ENCODE assay signal across 12 mouse cellular contexts in the genomic region with DNA sequence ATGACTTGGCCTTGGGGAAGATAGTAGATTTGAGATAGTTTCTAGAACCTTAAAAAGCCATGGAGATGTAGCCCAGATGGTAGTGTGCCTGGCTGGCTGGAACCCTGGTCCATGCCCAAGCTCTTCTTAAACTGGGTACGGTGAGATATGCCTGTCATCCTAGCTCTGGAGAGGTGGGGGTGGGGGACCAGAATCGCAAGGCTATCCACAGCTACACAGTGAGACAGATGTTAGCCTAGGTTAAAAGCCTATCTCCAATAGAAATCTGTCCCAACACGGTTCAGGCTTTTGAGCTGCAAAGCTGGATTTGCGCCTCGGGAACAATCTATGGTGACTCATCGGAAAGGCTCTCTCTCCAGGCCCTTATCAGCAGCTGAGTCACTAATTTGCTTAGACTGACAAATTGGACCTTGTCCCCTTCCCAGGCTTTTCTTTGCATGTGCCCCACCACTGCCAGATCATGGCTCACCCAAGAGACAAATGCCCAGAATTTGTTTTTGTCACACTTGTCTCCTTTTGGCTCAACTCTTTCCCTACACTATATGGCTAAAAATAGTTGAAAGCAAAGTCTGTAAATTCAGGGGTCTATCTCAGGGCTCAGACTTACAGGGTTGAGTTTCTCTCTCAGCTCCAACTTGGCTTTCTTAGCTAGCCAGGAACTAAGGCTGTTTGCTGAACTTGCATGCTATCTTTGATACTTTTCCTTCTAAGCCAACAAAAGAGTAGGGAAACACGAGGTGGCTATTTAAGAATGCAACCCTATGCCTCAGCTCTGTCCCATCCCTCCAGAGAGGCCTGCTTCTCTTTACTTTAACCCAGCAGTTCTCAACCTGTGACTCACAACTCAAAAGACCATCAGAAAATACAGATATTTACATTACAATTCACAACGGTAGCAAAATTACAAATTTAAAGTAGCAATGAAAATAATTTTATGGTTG. TPM values are rescaled to one million over a fixed set of nuclear protein-coding genes. Genes with fewer than 3 reads are reported as not detected.
DNase-seq lines count a peak whose midpoint lies in the region; ATAC-seq and TF ChIP-seq lines count a peak whose summit lies in the region.
"Had no signal": no experiment of that assay in that cellular context is flagged by ENCODE, and none has a peak within 500 bp of the region (broad histone marks: within the 10 kb centered on the region; RNA-seq: fewer than 3 reads in every experiment).

No protein-coding gene starts in this region.

- no peak for DNase-seq in kidney, postnatal 10 days
- peak; percentile 77 for DNase-seq in brain, adult 2 months (ENCODE audit: low read depth, low spot score)
- DNase-seq in midbrain, postnatal 0 days (ENCODE audit: low spot score), result no peak
- no peak for DNase-seq in neural tube, embryonic 10.5 days (ENCODE audit: extremely low spot score, low spot score)
- DNase-seq in thymus, adult 18-20 months, result no peak
- DNase-seq: kidney, adult 11 months had no signal

- no peak overlapping the region for H3K4me3 ChIP-seq in kidney, embryonic 16.5 days (ENCODE audit: low read length)
- no peak overlapping the region for H3K4me3 ChIP-seq in intestine, embryonic 15.5 days (replicated peaks)
- no peak overlapping the region for H3K4me3 ChIP-seq in small intestine, adult 2 months (ENCODE audit: low read depth, low read length)
- H3K4me3 ChIP-seq in midbrain, postnatal 0 days (ENCODE audit: low read depth, low read length), result no peak overlapping the region
- H3K4me3 ChIP-seq: embryonic facial prominence, embryonic 13.5 days; megakaryocyte, embryonic 14.5 days had no signal

- H3K9ac ChIP-seq in kidney, embryonic 16.5 days (replicated peaks; ENCODE audit: low read length), result no peak overlapping the region
- no peak overlapping the region for H3K9ac ChIP-seq in intestine, embryonic 15.5 days
- no peak overlapping the region for H3K9ac ChIP-seq in midbrain, postnatal 0 days (replicated peaks; ENCODE audit: low read length, poor library complexity, severe bottlenecking)
- H3K9ac ChIP-seq: embryonic facial prominence, embryonic 13.5 days had no signal

- no peaks in the 10 kb centered on the region for H3K27me3 ChIP-seq in kidney, embryonic 16.5 days (ENCODE audit: insufficient read depth, low read length)
- no peaks in the 10 kb centered on the region for H3K27me3 ChIP-seq in intestine, embryonic 15.5 days (replicated peaks)
- no peaks in the 10 kb centered on the region for H3K27me3 ChIP-seq in small intestine, adult 2 months (ENCODE audit: control insufficient read depth, insufficient read depth, low read length)
- no peaks in the 10 kb centered on the region for H3K27me3 ChIP-seq in midbrain, postnatal 0 days (ENCODE audit: insufficient read depth, low read length)
- H3K27me3 ChIP-seq: embryonic facial prominence, embryonic 13.5 days had no signal

- 0 out of 2 replicates have a peak, but pooled peaks have one; percentile 32 for ATAC-seq in kidney, embryonic 16.5 days (ENCODE audit: low FRiP score, low TSS enrichment)
- ATAC-seq in intestine, embryonic 15.5 days, result peak; percentile 95
- no peak for ATAC-seq in midbrain, postnatal 0 days (ENCODE audit: low FRiP score)
- ATAC-seq: CD4-positive, CD25-positive, alpha-beta regulatory T cell, adult 4 months had no signal

- TF ChIP-seq POLR2A in small intestine, adult 2 months (IDR thresholded peaks at IDR 0.05; ENCODE audit: low read depth, low read length), result no peak

- no peaks in the 10 kb centered on the region for H3K9me3 ChIP-seq in kidney, embryonic 16.5 days (ENCODE audit: low read length)
- no peaks in the 10 kb centered on the region for H3K9me3 ChIP-seq in intestine, embryonic 15.5 days
- no peaks in the 10 kb centered on the region for H3K9me3 ChIP-seq in midbrain, postnatal 0 days (ENCODE audit: low read length)
- H3K9me3 ChIP-seq: embryonic facial prominence, embryonic 13.5 days had no signal

- 65% methylated on average over 8 of the region's 8 CpGs for WGBS in kidney, embryonic 16.5 days
- 44% methylated on average over 8 of the region's 8 CpGs for WGBS in intestine, embryonic 15.5 days
- WGBS in small intestine, adult 2 months, result 19% methylated on average over 8 of the region's 8 CpGs
- WGBS in midbrain, postnatal 0 days, result 76% methylated on average over 8 of the region's 8 CpGs

- H3K4me2 ChIP-seq in kidney, embryonic 16.5 days (replicated peaks; ENCODE audit: low read depth, low read length), result no peak overlapping the region
- no peak overlapping the region for H3K4me2 ChIP-seq in intestine, embryonic 15.5 days (replicated peaks)
- no peak overlapping the region for H3K4me2 ChIP-seq in midbrain, postnatal 0 days (ENCODE audit: low read depth, low read length, poor library complexity, severe bottlenecking)
- H3K4me2 ChIP-seq: embryonic facial prominence, embryonic 13.5 days had no signal

- 0 out of 2 replicates have a peak, but pooled peaks cover 4% of the 10 kb centered on the region for H3K4me1 ChIP-seq in kidney, embryonic 16.5 days (ENCODE audit: insufficient read depth, low read length)
- H3K4me1 ChIP-seq in intestine, embryonic 15.5 days (replicated peaks), result 0 out of 2 replicates have a peak, but pooled peaks cover 4% of the 10 kb centered on the region
- H3K4me1 ChIP-seq in small intestine, adult 2 months (ENCODE audit: control insufficient read depth, insufficient read depth, insufficient read length, low read length), result peaks cover 6% of the 10 kb centered on the region; the same call in 1 of the 2 replicates
- no peaks in the 10 kb centered on the region for H3K4me1 ChIP-seq in midbrain, postnatal 0 days (ENCODE audit: insufficient read depth, low read length)

- no peaks in the 10 kb centered on the region for H3K36me3 ChIP-seq in kidney, embryonic 16.5 days (ENCODE audit: insufficient read depth, low read length)
- H3K36me3 ChIP-seq in intestine, embryonic 15.5 days, result no peaks in the 10 kb centered on the region
- H3K36me3 ChIP-seq in small intestine, adult 2 months (ENCODE audit: control insufficient read depth, insufficient read depth, low read length), result no peaks in the 10 kb centered on the region
- no peaks in the 10 kb centered on the region for H3K36me3 ChIP-seq in midbrain, postnatal 0 days (ENCODE audit: insufficient read depth, low read length)
- H3K36me3 ChIP-seq: embryonic facial prominence, embryonic 13.5 days had no signal

- TF ChIP-seq CTCF in small intestine, adult 2 months (IDR thresholded peaks at IDR 0.05; ENCODE audit: extremely low read depth, insufficient read length, insufficient replicate concordance, low read depth, low read length), result no peak
- TF ChIP-seq CTCF in midbrain, postnatal 0 days (IDR thresholded peaks at IDR 0.05), result no peak

- no peak overlapping the region; the same call in 1 of the 2 replicates for H3K27ac ChIP-seq in kidney, embryonic 16.5 days (ENCODE audit: low read length)
- peak overlapping the region; percentile 41 for H3K27ac ChIP-seq in intestine, embryonic 15.5 days
- H3K27ac ChIP-seq in small intestine, adult 2 months (ENCODE audit: insufficient read depth, low read depth, low read length), result peak overlapping the region; percentile 66
- H3K27ac ChIP-seq in midbrain, postnatal 0 days (ENCODE audit: low read depth, low read length), result no peak overlapping the region
- H3K27ac ChIP-seq: embryonic facial prominence, embryonic 13.5 days had no signal

RNA-seq across cellular contexts. Expression of gene E2f6, which starts 30.3 kb away (rescaled TPM):
- 41.7 and 45.1 TPM in 2 replicates for polyA plus RNA-seq in kidney, embryonic 16.5 days (2015; fragmentation: Nextera tagmentation; extraction: Ambion mirVana)
- polyA plus RNA-seq in intestine, embryonic 15.5 days (2015; fragmentation: Nextera tagmentation; extraction: Ambion mirVana), result 37.6 and 39.6 TPM in 2 replicates
- polyA plus RNA-seq in small intestine, adult 2 months (2012; rRNA removed), result 6.2 and 6.5 TPM in 2 replicates
- 15.8 and 23.1 TPM in 2 replicates for total RNA-seq in midbrain, postnatal 0 days (2014; rRNA removed)
- polyA plus RNA-seq in midbrain, postnatal 0 days (2015; fragmentation: Nextera tagmentation; extraction: Ambion mirVana), result 17.1 and 19.3 TPM in 2 replicates

RNA-seq across cellular contexts. Expression of gene Greb1, which starts 40.4 kb away (rescaled TPM):
- polyA plus RNA-seq in kidney, embryonic 16.5 days (2015; fragmentation: Nextera tagmentation; extraction: Ambion mirVana), result 4.4 and 5.2 TPM in 2 replicates
- 5.1 and 5.7 TPM in 2 replicates for polyA plus RNA-seq in intestine, embryonic 15.5 days (2015; fragmentation: Nextera tagmentation; extraction: Ambion mirVana)
- 2.0 and 3.5 TPM in 2 replicates for polyA plus RNA-seq in small intestine, adult 2 months (2012; rRNA removed)
- 1.3 and 3.7 TPM in 2 replicates for total RNA-seq in midbrain, postnatal 0 days (2014; rRNA removed)
- polyA plus RNA-seq in midbrain, postnatal 0 days (2015; fragmentation: Nextera tagmentation; extraction: Ambion mirVana), result 0.39 and 0.43 TPM in 2 replicates

RNA-seq across cellular contexts. Expression of gene Rock2, which starts 53.6 kb away (rescaled TPM):
- 10.6 and 11.4 TPM in 2 replicates for polyA plus RNA-seq in kidney, embryonic 16.5 days (2015; fragmentation: Nextera tagmentation; extraction: Ambion mirVana)
- polyA plus RNA-seq in intestine, embryonic 15.5 days (2015; fragmentation: Nextera tagmentation; extraction: Ambion mirVana), result 17.9 and 19.7 TPM in 2 replicates
- polyA plus RNA-seq in small intestine, adult 2 months (2012; rRNA removed), result 1.1 and 3.6 TPM in 2 replicates
- 27.3 and 40.5 TPM in 2 replicates for total RNA-seq in midbrain, postnatal 0 days (2014; rRNA removed)
- polyA plus RNA-seq in midbrain, postnatal 0 days (2015; fragmentation: Nextera tagmentation; extraction: Ambion mirVana), result 9.0 and 12.7 TPM in 2 replicates

Comparison
In these comparisons a context has a peak if more than half of its experiments do, and no peak if none do; other contexts are left out.
1. H3K27ac ChIP-seq: peak in intestine, embryonic 15.5 days (single experiment) and small intestine, adult 2 months (single experiment); none in kidney, embryonic 16.5 days (single experiment) and midbrain, postnatal 0 days (single experiment).